Mouse (Mus musculus) thymus, adult 2 months (tissue): ENCODE data around the gene Klk10. TPM values are rescaled to one million over a fixed set of nuclear protein-coding genes. Genes with fewer than 3 reads are reported as not detected.

Experiments
- DNase-seq: peaks from one replicate; pipeline ENCODE4 v3.0.0; 2021
- H3K27ac ChIP-seq: fragments of 200-500 bp; 2 replicates; pipeline ENCODE4 v1.5.1; 2012; ENCODE audit warnings: low read length, control low read depth; ENCODE audit not compliant: control insufficient read depth, insufficient read depth
- H3K27me3 ChIP-seq: fragments of 200-500 bp; 2 replicates; pipeline ENCODE4 v1.6.1; 2012; ENCODE audit warnings: mild to moderate bottlenecking, low read length, moderate library complexity, mixed read lengths; ENCODE audit not compliant: control insufficient read depth, insufficient read depth
- H3K36me3 ChIP-seq: fragments of 200-500 bp; 2 replicates; pipeline ENCODE4 v1.6.1; 2012; ENCODE audit warnings: mild to moderate bottlenecking, low read length, moderate library complexity; ENCODE audit not compliant: control insufficient read depth, insufficient read depth
- H3K4me1 ChIP-seq: fragments of 200-500 bp; replicated peaks from 2 replicates; pipeline ENCODE4 v1.6.1; 2012; ENCODE audit warnings: low read length; ENCODE audit not compliant: control insufficient read depth, insufficient read depth
- H3K4me3 ChIP-seq: fragments of 200-500 bp; 2 replicates; pipeline ENCODE4 v1.5.1; 2012; ENCODE audit warnings: mild to moderate bottlenecking, low read length, control low read depth, moderate library complexity; ENCODE audit not compliant: control insufficient read depth, insufficient read depth
- CTCF ChIP-seq: fragments of 200-500 bp; IDR thresholded peaks from 2 replicates; pipeline ENCODE4 v1.5.1; 2012; ENCODE audit warnings: mild to moderate bottlenecking, control low read depth, low read length, moderate library complexity, borderline replicate concordance; ENCODE audit not compliant: control insufficient read depth, poor library complexity, insufficient read depth; ENCODE audit errors: extremely low read depth
- POLR2A ChIP-seq: fragments of 200-500 bp; IDR thresholded peaks from 2 replicates; pipeline ENCODE4 v1.6.1; 2012; ENCODE audit warnings: mild to moderate bottlenecking, low read length, control low read depth, moderate library complexity; ENCODE audit not compliant: control insufficient read depth, poor library complexity, insufficient read depth; ENCODE audit errors: extremely low read depth
- WGBS: fragments of 180-500 bp; shearing (Covaris S2); methylation state at CpG from one replicate; pipeline ENCODE4 v1.1.7; 2018; 5-methylcytosine and 5-hydroxymethylcytosine counted together
- polyA plus RNA-seq: library from polyadenylated mRNA; depleted of rRNA; stranded (reverse); fragments of >200 nt; gene quantifications from 2 replicates; pipeline ENCODE4 v1.2.3, GENCODE M21; 2012; rRNA removed

Gene Klk10
- polyA plus RNA-seq, 1 experiment = 3.3 TPM

GRCm38 (mm10) chr7:43829006-43829405, 48.2 kb downstream of the Klk10 start:
- TF ChIP-seq POLR2A (no peak), CTCF (no peak)
- DNase-seq = no peak
- 93% methylated on average over 8 of the region's 8 CpGs for WGBS

More at GRCm38 (mm10) chr7:43829006-43829405, 48.2 kb downstream of the Klk10 start:
- H3K27ac ChIP-seq = no peak overlapping the region
- H3K36me3 ChIP-seq = no peaks in the 10 kb centered on the region
- H3K4me3 ChIP-seq = no peak overlapping the region
- H3K27me3 ChIP-seq = no peaks in the 10 kb centered on the region
- H3K4me1 ChIP-seq = no peaks in the 10 kb centered on the region

Other genes with a start within 250 kb of the Klk10 start
- gene Cd33, start 236.6 kb upstream of the Klk10 start, polyA plus RNA-seq = 12.3 and 15.8 TPM in 2 replicates
- gene Zfp658, start 218.8 kb upstream of the Klk10 start, polyA plus RNA-seq = 1.2 and 1.5 TPM in 2 replicates
- 2.4 and 2.7 TPM in 2 replicates for gene Zfp719, start 201.4 kb upstream of the Klk10 start, polyA plus RNA-seq
- 0.07 and 0.08 TPM in 2 replicates for gene Zfp819, start 173.9 kb upstream of the Klk10 start, polyA plus RNA-seq
- 0.85 and 1.0 TPM in 2 replicates for gene Ceacam18, start 146.3 kb upstream of the Klk10 start, polyA plus RNA-seq
- gene Siglece, start 120.9 kb upstream of the Klk10 start, polyA plus RNA-seq = 2.5 and 2.8 TPM in 2 replicates
- gene Ctu1, start 109.0 kb upstream of the Klk10 start, polyA plus RNA-seq = 15.0 and 17.0 TPM in 2 replicates
- gene Klk14, start 90.6 kb upstream of the Klk10 start, polyA plus RNA-seq = 1.9 and 2.0 TPM in 2 replicates
- gene Klk13, start 68.5 kb upstream of the Klk10 start, polyA plus RNA-seq = 3.6 and 4.4 TPM in 2 replicates
- 0.33 and 0.85 TPM in 2 replicates for gene Klk12, start 12.1 kb upstream of the Klk10 start, polyA plus RNA-seq
- gene Klk11, start 6.4 kb upstream of the Klk10 start, polyA plus RNA-seq = 0.32 and 0.81 TPM in 2 replicates
- gene Klk9, start 10.9 kb downstream of the Klk10 start, polyA plus RNA-seq = 0.17 and 0.51 TPM in 2 replicates
- 24.8 and 28.9 TPM in 2 replicates for gene Klk8, start 16.5 kb downstream of the Klk10 start, polyA plus RNA-seq
- 0.96 and 2.1 TPM in 2 replicates for gene Klk7, start 30.3 kb downstream of the Klk10 start, polyA plus RNA-seq
- gene Klk6, start 43.5 kb downstream of the Klk10 start, polyA plus RNA-seq = 1.2 and 3.5 TPM in 2 replicates
- gene Klk5, start 60.9 kb downstream of the Klk10 start, polyA plus RNA-seq = 0.87 and 1.8 TPM in 2 replicates
- gene Klk4, start 100.1 kb downstream of the Klk10 start, polyA plus RNA-seq = 1.9 and 2.0 TPM in 2 replicates
- gene Klk15, start 152.7 kb downstream of the Klk10 start, polyA plus RNA-seq = 0.65 and 0.70 TPM in 2 replicates
- 0.84 and 1.1 TPM in 2 replicates for gene Klk1b8, start 169.6 kb downstream of the Klk10 start, polyA plus RNA-seq
- gene Klk1b1, start 185.7 kb downstream of the Klk10 start, polyA plus RNA-seq = 0.57 TPM in 2 replicates
- gene Klk1b9, start 195.0 kb downstream of the Klk10 start, polyA plus RNA-seq = 1.8 and 2.3 TPM in 2 replicates
- 2.3 and 3.7 TPM in 2 replicates for gene Klk1b11, start 214.8 kb downstream of the Klk10 start, polyA plus RNA-seq
- gene Klk1b26, start 231.1 kb downstream of the Klk10 start, polyA plus RNA-seq = 1.8 and 5.7 TPM in 2 replicates